Mouse (Mus musculus): ENCODE results near the gene Gm21954.

The Gm21954 gene

GRCm38 (mm10) chr3:55472110-55472509 lies at the start of gene Gm21954:
TSS of gene Gm21954 (minus strand) at chr3:55472210.
- no peak for DNase-seq

GRCm38 (mm10) chr3:55521776-55522175 lies 49.8 kb upstream of the Gm21954 start:
- DNase-seq = no peak

GRCm38 (mm10) chr3:55520240-55521180 lies 48.5 kb upstream of the Gm21954 start:
- DNase-seq = peak; percentile 67

- DNase-seq = no peak
Observed at GRCm38 (mm10) chr3:55517454-55518014, 45.5 kb upstream of the Gm21954 start.

- DNase-seq = no peak
Observed at GRCm38 (mm10) chr3:55515966-55516365, 44.0 kb upstream of the Gm21954 start.

- DNase-seq = no peak
Observed at GRCm38 (mm10) chr3:55511658-55512057, 39.6 kb upstream of the Gm21954 start.

- no peak for DNase-seq
Observed at GRCm38 (mm10) chr3:55510198-55510597, 38.2 kb upstream of the Gm21954 start.

GRCm38 (mm10) chr3:55499298-55499697 lies 27.3 kb upstream of the Gm21954 start:
- no peak for DNase-seq

- no peak for DNase-seq
Observed at GRCm38 (mm10) chr3:55496462-55496941, 24.5 kb upstream of the Gm21954 start.

- DNase-seq = no peak
Observed at GRCm38 (mm10) chr3:55495866-55496265, 23.9 kb upstream of the Gm21954 start.

- DNase-seq = no peak
Observed at GRCm38 (mm10) chr3:55495231-55495630, 23.2 kb upstream of the Gm21954 start.

GRCm38 (mm10) chr3:55494348-55494747 lies 22.3 kb upstream of the Gm21954 start:
- DNase-seq = no peak

- DNase-seq = no peak
Observed at GRCm38 (mm10) chr3:55492021-55492420, 20.0 kb upstream of the Gm21954 start.

GRCm38 (mm10) chr3:55489231-55489990 lies 17.4 kb upstream of the Gm21954 start:
- DNase-seq = no peak

- DNase-seq = no peak
Observed at GRCm38 (mm10) chr3:55483328-55483727, 11.3 kb upstream of the Gm21954 start.

- DNase-seq = no peak
Observed at GRCm38 (mm10) chr3:55481140-55481539, 9.1 kb upstream of the Gm21954 start.

GRCm38 (mm10) chr3:55479306-55479705 lies 7.3 kb upstream of the Gm21954 start:
- DNase-seq = no peak

- peak; percentile 63 for DNase-seq
Observed at GRCm38 (mm10) chr3:55476694-55477093, 4.7 kb upstream of the Gm21954 start.

GRCm38 (mm10) chr3:55473146-55473545 lies 1.1 kb upstream of the Gm21954 start:
- DNase-seq = no peak

- DNase-seq = no peak
Observed at GRCm38 (mm10) chr3:55466348-55466747, 5.7 kb downstream of the Gm21954 start.

GRCm38 (mm10) chr3:55465785-55466184 lies 6.2 kb downstream of the Gm21954 start:
- no peak for DNase-seq

GRCm38 (mm10) chr3:55464226-55464625 lies 7.8 kb downstream of the Gm21954 start:
- DNase-seq = no peak
